Mouse (Mus musculus) forebrain, embryonic 13.5 days (tissue): ENCODE results near the gene Sept14. TPM values are rescaled to one million over a fixed set of nuclear protein-coding genes. Genes with fewer than 3 reads are reported as not detected.
"Not testable (repeated sequence)": the region's sequence is repeated elsewhere in the genome, so short reads cannot be mapped to it uniquely, and the experiment has no call there.

Source experiments
- ATAC-seq: fragments of 200-750 bp; cut with Nextera tagmentation; 2 replicates; pipeline ENCODE4 v1.8.0; 2017
- H3K27ac ChIP-seq: fragments of 300-500 bp; sonication (generic); 2 replicates; pipeline ENCODE4 v1.5.1; 2015; ENCODE audit warnings: inconsistent platforms, mild to moderate bottlenecking, moderate library complexity
- H3K27me3 ChIP-seq: fragments of 300-500 bp; sonication (generic); 2 replicates; pipeline ENCODE4 v1.6.1; 2015; ENCODE audit warnings: mild to moderate bottlenecking, inconsistent platforms
- H3K36me3 ChIP-seq: fragments of 300-500 bp; sonication (generic); 2 replicates; pipeline ENCODE4 v1.6.1; 2015; ENCODE audit warnings: mild to moderate bottlenecking, inconsistent platforms; ENCODE audit not compliant: poor library complexity, severe bottlenecking
- H3K4me1 ChIP-seq: fragments of 300-500 bp; sonication (generic); 2 replicates; pipeline ENCODE4 v1.6.1; 2015; ENCODE audit warnings: inconsistent platforms
- H3K4me2 ChIP-seq: fragments of 300-500 bp; sonication (generic); 2 replicates; pipeline ENCODE4 v1.6.1; 2015; ENCODE audit warnings: inconsistent platforms, mild to moderate bottlenecking, moderate library complexity
- H3K4me3 ChIP-seq: fragments of 300-500 bp; sonication (generic); 2 replicates; pipeline ENCODE4 v1.5.1; 2015; ENCODE audit warnings: mild to moderate bottlenecking, inconsistent platforms
- H3K9ac ChIP-seq: fragments of 300-500 bp; sonication (generic); 2 replicates; pipeline ENCODE4 v1.6.1; 2015; ENCODE audit warnings: mild to moderate bottlenecking, inconsistent platforms
- H3K9me3 ChIP-seq: fragments of 300-500 bp; sonication (generic); replicated peaks from 2 replicates; pipeline ENCODE4 v1.6.1; 2016; ENCODE audit warnings: inconsistent platforms
- WGBS: fragments of 180-500 bp; shearing (Covaris S2); methylation state at CpG from one replicate; pipeline ENCODE4 v1.1.7; 2015; 5-methylcytosine and 5-hydroxymethylcytosine counted together
- polyA plus RNA-seq: library from polyadenylated mRNA; unstranded; fragments of >200 nt; fragmentation: Nextera tagmentation; extraction: Ambion mirVana; gene quantifications from 2 replicates; pipeline ENCODE4 v1.2.1, GENCODE M21; 2015

Gene Sept14
- polyA plus RNA-seq, 1 experiment from 2014 or later: not detected

- Histone ChIP-seq H3K9me3 (no peaks in the 10 kb centered on the region), H3K4me2 (no peak overlapping the region), H3K4me3 (no peak overlapping the region), H3K27ac (no peak overlapping the region), H3K36me3 (peaks cover 35% of the 10 kb centered on the region), H3K27me3 (no peaks in the 10 kb centered on the region), H3K9ac (no peak overlapping the region), H3K4me1 (peaks cover 12% of the 10 kb centered on the region)
- WGBS: 84% methylated on average over 3 of the region's 3 CpGs
- no peak for ATAC-seq
Observed at GRCm38 (mm10) chr5:129720176-129720575, 11.9 kb upstream of the Sept14 start.

GRCm38 (mm10) chr5:129717016-129717415 lies 8.7 kb upstream of the Sept14 start:
- Histone ChIP-seq H3K4me1 (peaks cover 9% of the 10 kb centered on the region), H3K9ac (no peak overlapping the region), H3K4me2 (no peak overlapping the region), H3K4me3 (no peak overlapping the region), H3K36me3 (peaks cover 35% of the 10 kb centered on the region), H3K27ac (no peak overlapping the region), H3K27me3 (0 out of 2 replicates have a peak, but pooled peaks cover 3% of the 10 kb centered on the region), H3K9me3 (no peaks in the 10 kb centered on the region)
- 85% methylated on average over 9 of the region's 9 CpGs for WGBS
- no peak for ATAC-seq

- H3K9ac ChIP-seq: peak within 1 kb of the TSS; percentile 82
- H3K27me3 ChIP-seq: 0 out of 2 replicates have a peak, but pooled peaks cover 3% of the 10 kb centered on the region
- ATAC-seq: peak; percentile 98
- H3K27ac ChIP-seq: no peak within 1 kb of the TSS
- peaks cover 35% of the 10 kb centered on the region for H3K36me3 ChIP-seq
- H3K4me3 ChIP-seq: peak within 1 kb of the TSS; percentile 83
- WGBS: under 1% methylated on average over 33 of the region's 33 CpGs
- peaks cover 9% of the 10 kb centered on the region for H3K4me1 ChIP-seq
- peak within 1 kb of the TSS; percentile 88 for H3K4me2 ChIP-seq
- no peaks in the 10 kb centered on the region for H3K9me3 ChIP-seq
Observed at GRCm38 (mm10) chr5:129715326-129715861, 7.1 kb upstream of the Sept14 start, which contains the start of gene Mrps17. TSS of gene Mrps17 (plus strand) at chr5:129715497.

- H3K27ac ChIP-seq: no peak overlapping the region
- no peak for ATAC-seq
- no peak overlapping the region for H3K9ac ChIP-seq
- no peak overlapping the region for H3K4me3 ChIP-seq
- H3K4me1 ChIP-seq: no peaks in the 10 kb centered on the region
- no peaks in the 10 kb centered on the region for H3K9me3 ChIP-seq
- no peaks in the 10 kb centered on the region for H3K36me3 ChIP-seq
- H3K27me3 ChIP-seq: 0 out of 2 replicates have a peak, but pooled peaks cover 9% of the 10 kb centered on the region
- H3K4me2 ChIP-seq: no peak overlapping the region
Observed at GRCm38 (mm10) chr5:129703368-129703767, 4.9 kb downstream of the Sept14 start.

DNA sequence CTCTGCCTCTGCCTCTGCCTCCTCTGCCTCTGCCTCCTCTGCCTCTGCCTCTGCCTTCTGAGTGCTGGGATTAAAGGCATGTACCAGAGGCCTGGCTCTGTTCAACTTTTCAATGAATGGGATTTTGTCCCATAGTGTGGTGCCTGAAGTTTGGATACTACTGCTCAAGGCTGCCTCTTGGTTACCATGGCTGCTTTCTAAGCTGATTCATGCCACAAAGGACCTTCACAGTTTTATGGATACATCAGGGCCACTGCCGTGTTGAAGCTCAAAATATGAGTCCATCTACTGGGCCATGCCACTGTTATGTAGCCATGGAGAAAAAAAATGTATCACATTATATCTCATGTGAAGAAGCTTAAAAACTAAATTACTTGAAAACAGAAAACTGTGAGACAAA lies 6.6 kb downstream of the Sept14 start:
- no peak overlapping the region for H3K9ac ChIP-seq
- no peaks in the 10 kb centered on the region for H3K4me1 ChIP-seq
- WGBS: 77% methylated on average over 1 of the region's 1 CpGs
- no peak overlapping the region for H3K4me3 ChIP-seq
- no peaks in the 10 kb centered on the region for H3K9me3 ChIP-seq
- no peak for ATAC-seq
- H3K27me3 ChIP-seq: peaks cover 7% of the 10 kb centered on the region; the same call in 1 of the 2 replicates
- H3K36me3 ChIP-seq: no peaks in the 10 kb centered on the region
- H3K27ac ChIP-seq: no peak overlapping the region
- H3K4me2 ChIP-seq: no peak overlapping the region

- Histone ChIP-seq H3K4me2 (no peak overlapping the region), H3K36me3 (no peaks in the 10 kb centered on the region), H3K27ac (no peak overlapping the region), H3K9ac (no peak overlapping the region), H3K4me1 (no peaks in the 10 kb centered on the region), H3K4me3 (no peak overlapping the region), H3K9me3 (no peaks in the 10 kb centered on the region), H3K27me3 (peaks cover 7% of the 10 kb centered on the region; the same call in 1 of the 2 replicates)
- WGBS: 25% methylated on average over 2 of the region's 2 CpGs
- no peak for ATAC-seq
Observed at GRCm38 (mm10) chr5:129700506-129700905, 7.8 kb downstream of the Sept14 start.

GRCm38 (mm10) chr5:129690528-129690927 lies 17.8 kb downstream of the Sept14 start:
- no peaks in the 10 kb centered on the region for H3K9me3 ChIP-seq
- no peaks in the 10 kb centered on the region for H3K4me1 ChIP-seq
- 86% methylated on average over 3 of the region's 3 CpGs for WGBS

DNA sequence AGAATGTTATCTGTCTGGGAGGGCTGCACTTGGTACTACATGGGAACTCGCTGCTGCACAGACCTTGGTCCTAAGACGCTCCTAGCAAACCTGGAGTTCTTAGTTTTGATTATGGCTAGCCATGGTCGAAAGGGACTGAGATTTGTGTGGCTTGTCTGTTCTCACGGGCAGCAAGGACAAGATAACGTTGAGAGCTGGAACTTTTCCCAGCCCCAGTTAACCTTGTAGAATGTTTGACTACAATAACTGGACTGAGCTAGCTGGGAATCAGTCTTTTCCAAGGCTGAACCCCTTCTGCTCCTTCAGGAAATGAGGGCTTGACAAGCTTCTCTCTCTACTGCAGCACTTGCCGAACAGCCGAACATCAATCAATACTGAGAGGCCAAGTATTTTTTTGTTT lies 20.7 kb downstream of the Sept14 start:
- no peak for ATAC-seq

More at GRCm38 (mm10) chr5:129690528-129690927, 17.8 kb downstream of the Sept14 start:
- Histone ChIP-seq H3K36me3 (no peaks in the 10 kb centered on the region), H3K27ac (no peak overlapping the region), H3K4me3 (no peak overlapping the region), H3K9ac (no peak overlapping the region), H3K4me2 (no peak overlapping the region), H3K27me3 (no peaks in the 10 kb centered on the region)
- no peak for ATAC-seq

DNA sequence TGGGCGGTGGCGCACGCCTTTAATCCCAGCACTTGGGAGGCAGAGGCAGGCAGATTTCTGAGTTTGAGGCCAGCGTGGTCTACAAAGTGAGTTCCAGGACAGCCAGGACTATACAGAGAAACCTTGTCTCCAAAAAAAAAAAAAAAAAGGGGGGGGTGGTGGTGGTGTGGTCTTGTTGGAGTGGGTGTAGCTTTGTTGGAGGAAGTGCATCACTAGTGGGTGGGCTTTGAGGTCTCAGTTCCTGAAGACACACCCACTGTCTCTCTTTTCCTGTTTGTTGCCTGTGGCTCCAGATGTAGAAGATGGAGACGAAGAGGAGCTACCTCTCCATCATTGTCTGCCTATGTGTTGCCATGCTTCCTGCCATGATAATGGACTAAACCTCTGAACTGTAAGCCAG lies 23.2 kb downstream of the Sept14 start:
- not testable (repeated sequence) for H3K4me1 ChIP-seq, ATAC-seq, H3K9me3 ChIP-seq, H3K27ac ChIP-seq, H3K4me2 ChIP-seq, H3K36me3 ChIP-seq, H3K27me3 ChIP-seq, H3K9ac ChIP-seq, H3K4me3 ChIP-seq
- 95% methylated on average over 5 of the region's 5 CpGs for WGBS

More for the DNA sequence above, 20.7 kb downstream of the Sept14 start:
- Histone ChIP-seq H3K27me3 (0 out of 2 replicates have a peak, but pooled peaks cover 2% of the 10 kb centered on the region), H3K36me3 (no peaks in the 10 kb centered on the region), H3K9me3 (no peaks in the 10 kb centered on the region), H3K9ac (no peak overlapping the region), H3K27ac (no peak overlapping the region), H3K4me2 (no peak overlapping the region), H3K4me1 (no peaks in the 10 kb centered on the region), H3K4me3 (no peak overlapping the region)
- WGBS: 88% methylated on average over 7 of the region's 7 CpGs

- H3K4me1 ChIP-seq: peaks cover 14% of the 10 kb centered on the region
- peak within 1 kb of the TSS; percentile 83 for H3K4me2 ChIP-seq
- peak within 1 kb of the TSS; percentile 51 for H3K27ac ChIP-seq
- ATAC-seq: peak; percentile 84
- H3K9ac ChIP-seq: peak within 1 kb of the TSS; percentile 86
- no peaks in the 10 kb centered on the region for H3K36me3 ChIP-seq
- WGBS: 1% methylated on average over 23 of the region's 23 CpGs
- H3K27me3 ChIP-seq: no peaks in the 10 kb centered on the region
- peaks cover 4% of the 10 kb centered on the region; the same call in 1 of the 2 replicates for H3K9me3 ChIP-seq
- H3K4me3 ChIP-seq: peak within 1 kb of the TSS; percentile 79
Observed at GRCm38 (mm10) chr5:129670036-129670458, 38.3 kb downstream of the Sept14 start, which contains the start of gene Zfp11. TSS of gene Zfp11 (minus strand) at chr5:129670099.

GRCm38 (mm10) chr5:129669453-129670035 lies 38.8 kb downstream of the Sept14 start:
- peak overlapping the region; percentile 51 for H3K27ac ChIP-seq
- H3K9ac ChIP-seq: peak overlapping the region; percentile 86
- peaks cover 14% of the 10 kb centered on the region for H3K4me1 ChIP-seq
- under 1% methylated on average over 31 of the region's 31 CpGs for WGBS
- peak overlapping the region; percentile 83 for H3K4me2 ChIP-seq
- H3K4me3 ChIP-seq: peak overlapping the region; percentile 79
- no peaks in the 10 kb centered on the region; the same call in 1 of the 2 replicates for H3K9me3 ChIP-seq
- H3K36me3 ChIP-seq: no peaks in the 10 kb centered on the region
- peak; percentile 53 for ATAC-seq
- no peaks in the 10 kb centered on the region for H3K27me3 ChIP-seq

- Histone ChIP-seq H3K9me3 (no peaks in the 10 kb centered on the region), H3K27me3 (no peaks in the 10 kb centered on the region), H3K4me1 (peaks cover 14% of the 10 kb centered on the region), H3K4me3 (no peak overlapping the region), H3K4me2 (no peak overlapping the region), H3K36me3 (no peaks in the 10 kb centered on the region), H3K9ac (no peak overlapping the region), H3K27ac (no peak overlapping the region)
- ATAC-seq: no peak
- WGBS: 89% methylated on average over 4 of the region's 4 CpGs
Observed at GRCm38 (mm10) chr5:129667851-129668250, 40.5 kb downstream of the Sept14 start.
